Comparison of ENCODE assay signal across 10 mouse cellular contexts in genomic region chr6:140995340-140996135, GRCm38 (mm10).
A peak's percentile ranks its signal among the peaks of the same experiment; 100 is the strongest.
DNase-seq lines count a peak whose midpoint lies in the region; ATAC-seq and TF ChIP-seq lines count a peak whose summit lies in the region.
"Had no signal": no experiment of that assay in that cellular context is flagged by ENCODE, and none has a peak within 500 bp of the region (broad histone marks: within the 10 kb centered on the region; RNA-seq: fewer than 3 reads in every experiment).

No protein-coding gene starts in this region.

- 0 out of 2 replicates have a peak, but pooled peaks cover 4% of the 10 kb centered on the region for H3K9me3 ChIP-seq in forebrain, postnatal 0 days (ENCODE audit: low read length)
- H3K9me3 ChIP-seq: hindbrain, embryonic 15.5 days; neural tube, embryonic 13.5 days had no signal

- H3K4me1 ChIP-seq in heart, adult 2 months (ENCODE audit: control insufficient read depth, insufficient read depth, low read length) = no peaks in the 10 kb centered on the region
- no peaks in the 10 kb centered on the region for H3K4me1 ChIP-seq in forebrain, postnatal 0 days (ENCODE audit: insufficient read depth)

- no peak for ATAC-seq in forebrain, postnatal 0 days
- no peak for ATAC-seq in inflammation-experienced regulatory T-cells, adult 6 months

- no peak overlapping the region for H3K4me2 ChIP-seq in forebrain, postnatal 0 days (ENCODE audit: low read depth)
- H3K4me2 ChIP-seq: hindbrain, embryonic 15.5 days; neural tube, embryonic 13.5 days had no signal

- H3K79me2 ChIP-seq in heart, adult 2 months (replicated peaks; ENCODE audit: control insufficient read depth, insufficient read depth, low read length) = no peaks in the 10 kb centered on the region

- H3K4me3 ChIP-seq in heart, adult 2 months = no peak overlapping the region
- H3K4me3 ChIP-seq in forebrain, postnatal 0 days (ENCODE audit: low read depth, low read length) = no peak overlapping the region
- H3K4me3 ChIP-seq: hindbrain, embryonic 15.5 days; neural tube, embryonic 13.5 days had no signal

- TF ChIP-seq CTCF in heart, adult 2 months (IDR thresholded peaks at IDR 0.05) = peak; percentile 62
- TF ChIP-seq CTCF in forebrain, postnatal 0 days (IDR thresholded peaks at IDR 0.05; ENCODE audit: low read depth) = peak; percentile 45

- 66% methylated on average over 14 of the region's 14 CpGs for WGBS in heart, adult 2 months
- 60% methylated on average over 14 of the region's 14 CpGs for WGBS in forebrain, postnatal 0 days

- TF ChIP-seq POLR2A in heart, adult 2 months (IDR thresholded peaks at IDR 0.05; ENCODE audit: insufficient read depth, low read depth, low read length) = no peak

- TF ChIP-seq EP300 in heart, adult 2 months (IDR thresholded peaks at IDR 0.05; ENCODE audit: insufficient read depth, low read depth, low read length) = no peak

- no peak overlapping the region for H3K9ac ChIP-seq in heart, adult 2 months (ENCODE audit: low read depth, low read length)
- no peak overlapping the region for H3K9ac ChIP-seq in forebrain, postnatal 0 days
- H3K9ac ChIP-seq: hindbrain, embryonic 15.5 days; neural tube, embryonic 13.5 days had no signal

- intact Hi-C loops in heart, adult 2 months (cut with DNase I) = no loop called here
- intact Hi-C loops in heart, postnatal 25 days (cut with DNase I) = no loop called here

- H3K36me3 ChIP-seq in heart, adult 2 months (ENCODE audit: control insufficient read depth, insufficient read depth, low read length) = no peaks in the 10 kb centered on the region
- H3K36me3 ChIP-seq in forebrain, postnatal 0 days (ENCODE audit: insufficient read depth) = no peaks in the 10 kb centered on the region
- H3K36me3 ChIP-seq: hindbrain, embryonic 15.5 days; neural tube, embryonic 13.5 days had no signal

- H3K27ac ChIP-seq in heart, adult 2 months = no peak overlapping the region
- no peak overlapping the region for H3K27ac ChIP-seq in forebrain, postnatal 0 days (ENCODE audit: low read depth, low read length)
- H3K27ac ChIP-seq: hindbrain, embryonic 15.5 days; neural tube, embryonic 13.5 days had no signal

- DNase-seq in heart, adult 2 months = peak in 1 of 2 experiments; percentile 23
- no peak for DNase-seq in heart, postnatal 25 days (ENCODE audit: low spot score)
- peak; percentile 25 for DNase-seq in R1 (ENCODE audit: low read depth, low spot score)
- DNase-seq in forebrain, postnatal 0 days = peak; percentile 19
- DNase-seq in lung, postnatal 25 days (ENCODE audit: low spot score) = peak; percentile 16
- no peak for DNase-seq in frontal cortex, adult 2 months (ENCODE audit: extremely low spot score in 1 of 2, low spot score in 1 of 2)
- DNase-seq in thymus, postnatal 0 days (ENCODE audit: low spot score) = no peak

- no peaks in the 10 kb centered on the region for H3K27me3 ChIP-seq in heart, adult 2 months (ENCODE audit: control insufficient read depth, insufficient read depth, low read length)
- no peaks in the 10 kb centered on the region for H3K27me3 ChIP-seq in forebrain, postnatal 0 days (ENCODE audit: insufficient read depth, low read length)
- H3K27me3 ChIP-seq: hindbrain, embryonic 15.5 days; neural tube, embryonic 13.5 days had no signal

Comparison
In these comparisons a context has a peak if more than half of its experiments do, and no peak if none do; other contexts are left out.
1. DNase-seq: peak in R1 (single experiment), forebrain, postnatal 0 days (single experiment) and lung, postnatal 25 days (single experiment); none in heart, postnatal 25 days (single experiment), frontal cortex, adult 2 months (0 of 2) and thymus, postnatal 0 days (single experiment).